Mouse (Mus musculus): ENCODE results near the gene Vmn1r53. TPM values are rescaled to one million over a fixed set of nuclear protein-coding genes. Genes with fewer than 3 reads are reported as not detected.
"Not testable (repeated sequence)": the region's sequence is repeated elsewhere in the genome, so short reads cannot be mapped to it uniquely, and the experiment has no call there.

Vmn1r53 gene
- not detected in 2 replicates for polyA plus RNA-seq (2014; fragmentation: Nextera tagmentation; extraction: Ambion mirVana)

GRCm38 (mm10) chr6:90224338-90224737 is at the start of gene Vmn1r53:
Gene Vmn1r53 (minus strand): TSS chr6:90224438.
- H3K4me2 ChIP-seq (replicated peaks; ENCODE audit: low read depth, low read length): no peak within 1 kb of the TSS
- no peaks in the 10 kb centered on the region for H3K4me1 ChIP-seq (ENCODE audit: control insufficient read depth, insufficient read depth, low read length)
- ATAC-seq (ENCODE audit: insufficient number of reproducible peaks, insufficient read depth, low FRiP score, low read depth): no peak
- no peak within 1 kb of the TSS for H3K27ac ChIP-seq (ENCODE audit: low read length)
- H3K36me3 ChIP-seq (ENCODE audit: control insufficient read depth, insufficient read depth, low read length): no peaks in the 10 kb centered on the region
- H3K9ac ChIP-seq (replicated peaks; ENCODE audit: low read depth, low read length): no peak within 1 kb of the TSS
- H3K9me3 ChIP-seq (ENCODE audit: control insufficient read depth, low read depth, low read length): no peaks in the 10 kb centered on the region
- H3K27me3 ChIP-seq (ENCODE audit: control insufficient read depth, insufficient read depth, low read length): no peaks in the 10 kb centered on the region
- no peak within 1 kb of the TSS for H3K4me3 ChIP-seq (ENCODE audit: low read depth, low read length)
- 78% methylated on average over 1 of the region's 1 CpGs for WGBS

- no peak within 1 kb of the TSS for H3K9ac ChIP-seq (replicated peaks; ENCODE audit: low read depth, low read length)
- H3K27me3 ChIP-seq (ENCODE audit: control insufficient read depth, insufficient read depth, low read length): no peaks in the 10 kb centered on the region
- no peak for ATAC-seq (ENCODE audit: insufficient number of reproducible peaks, insufficient read depth, low FRiP score, low read depth)
- H3K9me3 ChIP-seq (ENCODE audit: control insufficient read depth, low read depth, low read length): no peaks in the 10 kb centered on the region
- no peaks in the 10 kb centered on the region for H3K4me1 ChIP-seq (ENCODE audit: control insufficient read depth, insufficient read depth, low read length)
- H3K27ac ChIP-seq (ENCODE audit: low read length): no peak within 1 kb of the TSS
- H3K36me3 ChIP-seq (ENCODE audit: control insufficient read depth, insufficient read depth, low read length): no peaks in the 10 kb centered on the region
- H3K4me3 ChIP-seq (ENCODE audit: low read depth, low read length): no peak within 1 kb of the TSS
- 76% methylated on average over 1 of the region's 1 CpGs for WGBS
- no peak within 1 kb of the TSS for H3K4me2 ChIP-seq (replicated peaks; ENCODE audit: low read depth, low read length)
Observed at GRCm38 (mm10) chr6:90246000-90246399, 21.8 kb upstream of the Vmn1r53 start, which contains the start of gene Vmn1r54. Gene Vmn1r54 (plus strand): TSS chr6:90246300.

- H3K9me3 ChIP-seq (ENCODE audit: control insufficient read depth, low read depth, low read length): no peaks in the 10 kb centered on the region
- no peak overlapping the region for H3K27ac ChIP-seq (ENCODE audit: low read length)
- no peak overlapping the region for H3K4me3 ChIP-seq (ENCODE audit: low read depth, low read length)
- H3K4me1 ChIP-seq (ENCODE audit: control insufficient read depth, insufficient read depth, low read length): no peaks in the 10 kb centered on the region
- no peak overlapping the region for H3K4me2 ChIP-seq (replicated peaks; ENCODE audit: low read depth, low read length)
- no peaks in the 10 kb centered on the region for H3K27me3 ChIP-seq (ENCODE audit: control insufficient read depth, insufficient read depth, low read length)
- WGBS: 81% methylated on average over 3 of the region's 3 CpGs
- no peaks in the 10 kb centered on the region for H3K36me3 ChIP-seq (ENCODE audit: control insufficient read depth, insufficient read depth, low read length)
- H3K9ac ChIP-seq (replicated peaks; ENCODE audit: low read depth, low read length): no peak overlapping the region
- ATAC-seq (ENCODE audit: insufficient number of reproducible peaks, insufficient read depth, low FRiP score, low read depth): no peak
Observed at GRCm38 (mm10) chr6:90244019-90244418, 19.8 kb upstream of the Vmn1r53 start.

GRCm38 (mm10) chr6:90232681-90233080 is 8.4 kb upstream of the Vmn1r53 start:
- no peaks in the 10 kb centered on the region for H3K36me3 ChIP-seq (ENCODE audit: control insufficient read depth, insufficient read depth, low read length)
- no peak overlapping the region for H3K9ac ChIP-seq (replicated peaks; ENCODE audit: low read depth, low read length)
- no peak overlapping the region for H3K4me2 ChIP-seq (replicated peaks; ENCODE audit: low read depth, low read length)
- no peaks in the 10 kb centered on the region for H3K9me3 ChIP-seq (ENCODE audit: control insufficient read depth, low read depth, low read length)
- H3K4me1 ChIP-seq (ENCODE audit: control insufficient read depth, insufficient read depth, low read length): no peaks in the 10 kb centered on the region
- WGBS: 60% methylated on average over 27 of the region's 27 CpGs
- no peak for ATAC-seq (ENCODE audit: insufficient number of reproducible peaks, insufficient read depth, low FRiP score, low read depth)
- H3K27ac ChIP-seq (ENCODE audit: low read length): no peak overlapping the region
- H3K27me3 ChIP-seq (ENCODE audit: control insufficient read depth, insufficient read depth, low read length): no peaks in the 10 kb centered on the region
- no peak overlapping the region for H3K4me3 ChIP-seq (ENCODE audit: low read depth, low read length)

GRCm38 (mm10) chr6:90232114-90232513 is 7.9 kb upstream of the Vmn1r53 start:
- H3K36me3 ChIP-seq (ENCODE audit: control insufficient read depth, insufficient read depth, low read length); H3K4me3 ChIP-seq (ENCODE audit: low read depth, low read length); H3K4me2 ChIP-seq (replicated peaks; ENCODE audit: low read depth, low read length); H3K27me3 ChIP-seq (ENCODE audit: control insufficient read depth, insufficient read depth, low read length); H3K4me1 ChIP-seq (ENCODE audit: control insufficient read depth, insufficient read depth, low read length); H3K27ac ChIP-seq (ENCODE audit: low read length); ATAC-seq (ENCODE audit: insufficient number of reproducible peaks, insufficient read depth, low FRiP score, low read depth); H3K9ac ChIP-seq (replicated peaks; ENCODE audit: low read depth, low read length); H3K9me3 ChIP-seq (ENCODE audit: control insufficient read depth, low read depth, low read length): not testable (repeated sequence)
- WGBS: 78% methylated on average over 4 of the region's 4 CpGs

- H3K9ac ChIP-seq (replicated peaks; ENCODE audit: low read depth, low read length); H3K36me3 ChIP-seq (ENCODE audit: control insufficient read depth, insufficient read depth, low read length); H3K4me2 ChIP-seq (replicated peaks; ENCODE audit: low read depth, low read length); H3K27ac ChIP-seq (ENCODE audit: low read length); H3K9me3 ChIP-seq (ENCODE audit: control insufficient read depth, low read depth, low read length); ATAC-seq (ENCODE audit: insufficient number of reproducible peaks, insufficient read depth, low FRiP score, low read depth); H3K4me3 ChIP-seq (ENCODE audit: low read depth, low read length); H3K4me1 ChIP-seq (ENCODE audit: control insufficient read depth, insufficient read depth, low read length); H3K27me3 ChIP-seq (ENCODE audit: control insufficient read depth, insufficient read depth, low read length): not testable (repeated sequence)
- 85% methylated on average over 2 of the region's 2 CpGs for WGBS
Observed at GRCm38 (mm10) chr6:90202493-90202892, 21.7 kb downstream of the Vmn1r53 start, which contains the start of gene V1ra8. Gene V1ra8 (plus strand): TSS chr6:90202793.

GRCm38 (mm10) chr6:90174508-90174907 is 49.7 kb downstream of the Vmn1r53 start, which contains the start of gene Vmn1r52:
Gene Vmn1r52 (plus strand): TSS chr6:90174808.
- Histone ChIP-seq H3K36me3 (ENCODE audit: control insufficient read depth, insufficient read depth, low read length) (no peaks in the 10 kb centered on the region), H3K9ac (replicated peaks; ENCODE audit: low read depth, low read length) (no peak within 1 kb of the TSS), H3K4me2 (replicated peaks; ENCODE audit: low read depth, low read length) (no peak within 1 kb of the TSS), H3K27me3 (ENCODE audit: control insufficient read depth, insufficient read depth, low read length) (no peaks in the 10 kb centered on the region), H3K27ac (ENCODE audit: low read length) (no peak within 1 kb of the TSS), H3K4me3 (ENCODE audit: low read depth, low read length) (no peak within 1 kb of the TSS), H3K4me1 (ENCODE audit: control insufficient read depth, insufficient read depth, low read length) (no peaks in the 10 kb centered on the region), H3K9me3 (ENCODE audit: control insufficient read depth, low read depth, low read length) (no peaks in the 10 kb centered on the region)
- WGBS: 67% methylated on average over 2 of the region's 2 CpGs
- no peak for ATAC-seq (ENCODE audit: insufficient number of reproducible peaks, insufficient read depth, low FRiP score, low read depth)

Other genes with a start within 250 kb of the Vmn1r53 start
- not detected in 2 replicates for gene Vmn1r47, start 208.3 kb downstream of the Vmn1r53 start, polyA plus RNA-seq (2014; fragmentation: Nextera tagmentation; extraction: Ambion mirVana)
- gene Vmn1r48, start 187.6 kb downstream of the Vmn1r53 start, polyA plus RNA-seq (2014; fragmentation: Nextera tagmentation; extraction: Ambion mirVana): not detected in 2 replicates
- gene Vmn1r49, start 145.9 kb downstream of the Vmn1r53 start, polyA plus RNA-seq (2014; fragmentation: Nextera tagmentation; extraction: Ambion mirVana): not detected in 2 replicates
- not detected in 2 replicates for gene Vmn1r50, start 123.0 kb downstream of the Vmn1r53 start, polyA plus RNA-seq (2014; fragmentation: Nextera tagmentation; extraction: Ambion mirVana)
- gene Vmn1r51, start 101.8 kb downstream of the Vmn1r53 start, polyA plus RNA-seq (2014; fragmentation: Nextera tagmentation; extraction: Ambion mirVana): 0.10 TPM in 1 of 2 replicates, not detected in the other
- not detected in 2 replicates for gene Vmn1r52, start 49.6 kb downstream of the Vmn1r53 start, polyA plus RNA-seq (2014; fragmentation: Nextera tagmentation; extraction: Ambion mirVana)
- not detected in 2 replicates for gene V1ra8, start 21.6 kb downstream of the Vmn1r53 start, polyA plus RNA-seq (2014; fragmentation: Nextera tagmentation; extraction: Ambion mirVana)
- gene Vmn1r54, start 21.9 kb upstream of the Vmn1r53 start, polyA plus RNA-seq (2014; fragmentation: Nextera tagmentation; extraction: Ambion mirVana): not detected in 2 replicates
- not detected in 2 replicates for gene BC048671, start 76.8 kb upstream of the Vmn1r53 start, polyA plus RNA-seq (2014; fragmentation: Nextera tagmentation; extraction: Ambion mirVana)
- 0.25 and 0.39 TPM in 2 replicates for gene Chst13, start 100.7 kb upstream of the Vmn1r53 start, polyA plus RNA-seq (2014; fragmentation: Nextera tagmentation; extraction: Ambion mirVana)
- gene Uroc1, start 108.8 kb upstream of the Vmn1r53 start, polyA plus RNA-seq (2014; fragmentation: Nextera tagmentation; extraction: Ambion mirVana): not detected in 2 replicates
- gene Zxdc, start 145.1 kb upstream of the Vmn1r53 start, polyA plus RNA-seq (2014; fragmentation: Nextera tagmentation; extraction: Ambion mirVana): 10.4 and 10.8 TPM in 2 replicates
- gene Cfap100, start 204.4 kb upstream of the Vmn1r53 start, polyA plus RNA-seq (2014; fragmentation: Nextera tagmentation; extraction: Ambion mirVana): 0.61 and 0.71 TPM in 2 replicates
- gene Klf15, start 238.1 kb upstream of the Vmn1r53 start, polyA plus RNA-seq (2014; fragmentation: Nextera tagmentation; extraction: Ambion mirVana): 3.8 and 4.8 TPM in 2 replicates

Measured in stomach, embryonic 14.5 days (tissue).